Mouse (Mus musculus) induced T-regulatory cell, adult 2 months (primary cell): ENCODE measurements around the gene Bcl2l2.

Experiments used
- DNase-seq: peaks from one replicate; pipeline ENCODE4 v3.0.0-alpha.2; 2012; ENCODE audit warnings: low read depth

Gene Bcl2l2

GRCm38 (mm10) chr14:54883154-54884021 lies at the start of gene Bcl2l2, which contains the start of gene Gm20521:
Gene Bcl2l2 (plus strand): TSS chr14:54883377.
Gene Gm20521 (plus strand): TSS chr14:54883441.
- DNase-seq: peak; percentile 64

DNA sequence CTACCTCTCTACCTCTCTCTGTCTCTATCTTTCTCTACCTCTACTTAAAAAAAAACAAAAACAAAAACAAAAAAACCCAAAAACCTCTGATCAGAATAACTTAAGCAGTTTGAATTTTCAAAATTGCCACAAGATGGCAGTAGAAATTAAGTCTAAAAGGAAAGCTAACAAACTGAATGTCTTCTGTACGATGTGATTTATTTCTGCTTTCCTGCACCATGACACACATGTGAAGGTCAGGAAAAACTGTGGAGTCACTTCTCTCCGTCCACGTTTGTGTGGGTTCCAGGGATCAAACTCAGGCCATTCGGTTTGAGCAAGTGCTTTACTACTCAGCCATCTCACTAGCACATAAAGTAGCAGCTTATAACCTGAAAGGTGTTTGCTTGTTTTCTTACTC lies 39.7 kb upstream of the Bcl2l2 start:
- peak; percentile 74 for DNase-seq

GRCm38 (mm10) chr14:54855726-54856125 lies 27.5 kb upstream of the Bcl2l2 start:
- no peak for DNase-seq

- DNase-seq: no peak
These were observed 26.5 kb upstream of the Bcl2l2 start for GRCm38 (mm10) chr14:54856703-54857102.

- DNase-seq: no peak
These were observed 25.3 kb upstream of the Bcl2l2 start for GRCm38 (mm10) chr14:54857891-54858290.

- DNase-seq: peak; percentile 75
These were observed 22.7 kb upstream of the Bcl2l2 start for GRCm38 (mm10) chr14:54860511-54860910.

DNA sequence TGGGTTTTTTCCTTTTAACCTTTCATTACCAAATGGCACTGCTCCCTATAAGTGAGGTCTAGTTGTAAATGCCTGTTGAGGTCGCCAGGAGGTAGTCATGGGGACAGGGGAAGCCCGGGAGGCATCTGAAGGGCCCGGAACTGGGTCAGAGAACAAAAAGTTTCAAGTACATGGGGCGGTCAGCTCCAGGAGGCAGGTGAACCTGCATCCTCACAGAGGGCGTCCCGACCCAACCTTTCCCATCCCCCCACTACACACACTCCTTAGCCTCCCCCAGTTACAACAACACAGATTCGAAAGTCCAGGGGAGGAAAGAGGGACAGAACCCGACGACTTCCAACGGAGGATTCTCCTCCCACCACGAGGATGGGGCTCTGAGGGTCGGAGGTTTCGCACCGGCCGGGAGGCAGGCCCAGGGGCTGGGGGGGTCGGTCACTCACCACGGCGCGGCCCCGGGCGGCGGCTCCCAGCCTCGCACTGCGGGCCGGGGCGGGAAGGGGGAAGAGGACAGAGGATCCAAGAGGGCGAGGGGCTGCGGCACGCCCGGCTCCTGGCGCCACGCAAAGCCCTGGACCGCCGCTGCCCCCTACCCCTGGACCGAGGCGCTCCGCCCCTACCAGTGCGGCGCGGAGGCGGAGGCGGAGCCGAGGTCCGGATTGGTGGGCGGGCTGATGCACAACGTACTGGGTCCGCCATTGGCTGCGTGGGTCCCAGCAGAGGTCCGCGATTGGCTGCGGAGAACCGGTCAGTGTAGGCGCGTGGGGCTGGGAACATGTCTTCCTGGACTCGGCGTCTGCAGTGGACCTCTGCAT lies 19.5 kb upstream of the Bcl2l2 start:
- DNase-seq: peak; percentile 90

GRCm38 (mm10) chr14:54864313-54865036 lies 18.7 kb upstream of the Bcl2l2 start:
- DNase-seq: no peak

DNA sequence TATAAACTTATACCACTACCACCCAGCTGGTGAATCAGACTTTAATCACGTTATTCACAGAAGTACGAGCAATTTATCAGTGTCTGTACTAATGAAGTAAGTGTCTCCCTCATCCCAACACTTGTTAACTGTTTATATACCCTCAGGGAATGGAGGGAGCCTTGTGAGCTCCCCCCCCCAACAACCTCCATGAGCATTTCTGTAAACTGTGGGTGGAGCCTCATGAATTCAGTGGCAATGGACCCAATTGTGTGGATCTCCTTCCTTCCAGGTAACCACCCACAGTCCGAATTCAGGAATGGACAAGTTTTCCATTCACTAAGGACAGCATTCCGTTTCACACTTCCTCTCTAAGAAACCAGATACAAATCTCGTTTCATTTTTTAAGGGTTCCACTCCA lies 17.6 kb upstream of the Bcl2l2 start:
- DNase-seq: no peak

DNA sequence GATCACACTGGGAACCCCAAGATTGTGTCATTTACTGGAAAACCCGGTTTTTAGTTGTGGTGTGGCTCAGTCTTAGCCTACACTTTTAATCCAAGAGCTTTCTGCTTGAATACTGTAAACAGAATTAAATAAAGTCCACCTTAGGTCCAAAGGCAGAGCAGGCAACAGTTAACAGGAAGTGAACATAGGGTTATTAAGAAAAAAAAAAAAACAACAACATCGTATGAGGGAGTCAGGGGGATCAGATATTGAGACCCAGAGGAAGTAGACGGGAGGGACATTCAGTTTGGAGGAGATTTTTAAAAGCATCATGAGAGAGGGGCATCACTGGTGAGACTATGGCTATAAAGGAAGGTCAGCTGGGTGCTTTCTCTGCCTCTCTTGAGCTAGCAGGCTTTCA lies 16.9 kb upstream of the Bcl2l2 start:
- no peak for DNase-seq

GRCm38 (mm10) chr14:54866936-54867335 lies 16.2 kb upstream of the Bcl2l2 start:
- DNase-seq: peak; percentile 75

DNA sequence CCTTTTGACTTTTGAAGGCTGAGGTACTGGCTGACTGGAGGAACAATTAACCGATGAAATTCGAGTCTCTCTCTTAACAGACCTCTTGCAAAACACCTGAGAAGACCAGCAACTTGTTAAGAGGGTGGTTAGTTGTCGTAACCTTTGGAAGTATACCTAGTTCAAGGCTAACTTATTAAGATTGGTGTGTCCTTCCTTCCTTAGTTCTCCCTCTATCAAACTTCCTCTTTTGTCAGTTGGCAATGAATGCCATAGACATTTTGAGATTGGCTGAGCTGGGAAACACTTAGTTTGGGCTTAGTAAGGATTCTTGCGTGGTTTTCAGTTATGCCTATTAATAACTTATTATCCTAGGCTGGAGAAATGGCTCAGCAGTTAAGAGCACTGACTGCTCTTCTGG lies 15.2 kb upstream of the Bcl2l2 start:
- DNase-seq: no peak

DNA sequence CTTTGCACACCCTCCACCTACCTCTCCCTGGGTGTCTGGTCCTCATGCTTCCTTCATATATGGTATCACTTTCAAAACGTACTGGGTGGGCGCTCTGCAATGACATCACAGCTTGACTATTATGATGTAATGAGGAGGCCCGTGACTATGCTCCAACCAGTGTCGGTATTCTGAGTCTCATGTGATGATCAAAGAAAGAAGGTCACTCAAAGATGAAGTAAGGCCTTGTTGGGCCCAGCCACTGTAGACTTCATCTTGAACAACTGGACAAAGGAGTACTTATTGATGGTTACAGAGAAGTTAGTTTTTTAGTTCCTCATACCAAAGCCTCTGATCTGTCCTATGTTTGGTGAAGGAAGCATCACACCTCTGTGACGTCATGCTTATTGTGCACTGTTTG lies 12.3 kb upstream of the Bcl2l2 start, which contains the start of gene Homez:
Gene Homez (minus strand): TSS at position 101 of the 400 bp plus-strand sequence.
- DNase-seq: no peak

GRCm38 (mm10) chr14:54874165-54874564 lies 9.0 kb upstream of the Bcl2l2 start:
- DNase-seq: no peak

GRCm38 (mm10) chr14:54875844-54876538 lies 7.2 kb upstream of the Bcl2l2 start:
- DNase-seq: no peak

GRCm38 (mm10) chr14:54876539-54877047 lies 6.6 kb upstream of the Bcl2l2 start:
- peak; percentile 88 for DNase-seq

- DNase-seq: peak; percentile 82
These were observed 6.0 kb upstream of the Bcl2l2 start, which contains the start of gene Ppp1r3e for GRCm38 (mm10) chr14:54877048-54877715. Gene Ppp1r3e (minus strand): TSS chr14:54877550.

- no peak for DNase-seq
These were observed 990 bp downstream of the Bcl2l2 start for GRCm38 (mm10) chr14:54884022-54884712.

GRCm38 (mm10) chr14:54885309-54885708 lies 2.1 kb downstream of the Bcl2l2 start:
- DNase-seq: no peak

- no peak for DNase-seq
These were observed 9.0 kb downstream of the Bcl2l2 start, which contains the start of gene Pabpn1 for GRCm38 (mm10) chr14:54892200-54892599. Gene Pabpn1 (plus strand): TSS chr14:54892500.
